Mouse (Mus musculus): ENCODE data around the gene Nefh. TPM values are rescaled to one million over a fixed set of nuclear protein-coding genes. Genes with fewer than 3 reads are reported as not detected.

Gene Nefh
- 33.5 and 35.3 TPM in 2 replicates for polyA plus RNA-seq (2012; rRNA removed)

DNA sequence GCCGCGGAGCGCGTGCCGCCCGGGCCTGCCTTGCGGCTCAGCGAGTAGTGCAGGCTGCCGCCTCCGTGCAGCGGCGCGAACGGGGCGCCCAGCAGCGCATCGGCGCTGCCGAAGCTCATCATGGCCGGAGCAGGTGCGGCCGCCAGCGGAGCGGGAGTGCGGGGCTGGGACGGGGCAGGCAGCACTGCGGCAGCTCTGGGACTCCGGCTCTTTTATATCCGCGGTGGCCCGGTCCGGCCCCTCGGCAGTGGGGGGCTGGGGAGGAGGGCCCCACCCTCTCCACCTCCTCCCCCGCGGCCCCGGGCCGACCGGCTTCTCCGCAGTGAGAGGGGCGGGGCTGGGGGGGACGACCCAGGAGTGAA is at the start of gene Nefh:
Gene Nefh, minus strand, starts transcription at position 252 of the 362 bp plus-strand sequence.
- no peak for TF ChIP-seq POLR2A (IDR thresholded peaks at IDR 0.05; ENCODE audit: extremely low read depth, insufficient read depth, low read length)
- no peak for TF ChIP-seq CTCF (IDR thresholded peaks at IDR 0.05; ENCODE audit: extremely low read depth, insufficient read depth, low read length)
- H3K27ac ChIP-seq (ENCODE audit: insufficient read depth, low read length), result peak within 1 kb of the TSS; percentile 91
- peak within 1 kb of the TSS; percentile 85 for H3K4me3 ChIP-seq (ENCODE audit: insufficient read depth, low read length)
- H3K4me1 ChIP-seq (ENCODE audit: control insufficient read depth, insufficient read depth, low read length), result peaks cover 2% of the 10 kb centered on the region; the same call in 1 of the 2 replicates

DNA sequence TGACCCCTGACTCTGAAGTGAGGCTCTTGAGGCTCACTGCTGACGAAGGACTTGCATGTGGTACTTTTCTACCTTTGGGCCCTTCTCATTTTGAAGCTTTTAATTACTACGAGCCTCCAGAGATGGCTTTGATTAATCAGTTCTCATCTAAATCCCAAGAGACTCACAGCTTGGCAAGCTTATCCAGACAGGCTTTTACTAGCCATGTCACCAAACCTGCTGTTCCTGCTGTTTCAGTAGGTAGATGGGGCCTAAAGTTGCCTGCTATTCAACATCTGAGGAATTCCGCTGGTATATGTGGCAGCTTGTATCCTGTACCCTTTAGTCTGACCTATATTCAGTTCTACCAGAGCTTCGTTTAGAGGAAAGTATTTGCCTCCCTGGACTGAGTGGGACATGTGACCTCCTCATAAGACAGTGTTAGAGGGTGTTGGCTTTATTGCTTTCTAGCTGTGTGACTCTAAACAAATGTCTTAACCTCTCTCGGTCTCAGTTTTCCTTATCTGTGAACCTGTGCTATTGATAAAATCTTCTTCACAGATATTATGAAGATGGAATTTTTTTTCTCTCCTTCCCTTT is 48.8 kb upstream of the Nefh start:
- H3K4me3 ChIP-seq (ENCODE audit: insufficient read depth, low read length), result no peak overlapping the region
- H3K4me1 ChIP-seq (ENCODE audit: control insufficient read depth, insufficient read depth, low read length), result peaks cover 3% of the 10 kb centered on the region
- H3K27ac ChIP-seq (ENCODE audit: insufficient read depth, low read length), result no peak overlapping the region
- TF ChIP-seq CTCF (IDR thresholded peaks at IDR 0.05; ENCODE audit: extremely low read depth, insufficient read depth, low read length) (no peak), POLR2A (IDR thresholded peaks at IDR 0.05; ENCODE audit: extremely low read depth, insufficient read depth, low read length) (no peak)

DNA sequence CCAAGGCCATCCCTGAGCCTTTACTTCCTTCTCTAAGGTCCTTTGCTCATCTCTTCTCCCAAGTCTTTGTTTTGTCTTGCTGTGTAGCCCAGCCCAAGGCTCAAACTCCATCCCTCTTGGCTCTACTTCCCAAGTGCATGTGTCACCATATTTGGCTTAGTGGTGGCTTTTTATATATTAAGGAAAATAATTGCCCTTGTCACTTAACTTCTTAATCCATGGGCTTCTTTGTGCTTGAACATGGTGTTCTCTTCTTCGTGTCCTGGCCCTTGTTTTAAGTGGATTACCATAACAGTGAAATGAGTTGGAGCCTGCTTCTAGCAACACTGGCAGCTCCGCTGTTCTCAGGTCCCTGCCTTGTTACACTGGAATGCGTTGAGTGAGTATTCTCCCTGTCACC is 47.8 kb upstream of the Nefh start:
- TF ChIP-seq POLR2A (IDR thresholded peaks at IDR 0.05; ENCODE audit: extremely low read depth, insufficient read depth, low read length) (no peak), CTCF (IDR thresholded peaks at IDR 0.05; ENCODE audit: extremely low read depth, insufficient read depth, low read length) (no peak)
- Histone ChIP-seq H3K4me3 (ENCODE audit: insufficient read depth, low read length) (no peak overlapping the region), H3K4me1 (ENCODE audit: control insufficient read depth, insufficient read depth, low read length) (0 out of 2 replicates have a peak, but pooled peaks cover 1% of the 10 kb centered on the region), H3K27ac (ENCODE audit: insufficient read depth, low read length) (no peak overlapping the region)

DNA sequence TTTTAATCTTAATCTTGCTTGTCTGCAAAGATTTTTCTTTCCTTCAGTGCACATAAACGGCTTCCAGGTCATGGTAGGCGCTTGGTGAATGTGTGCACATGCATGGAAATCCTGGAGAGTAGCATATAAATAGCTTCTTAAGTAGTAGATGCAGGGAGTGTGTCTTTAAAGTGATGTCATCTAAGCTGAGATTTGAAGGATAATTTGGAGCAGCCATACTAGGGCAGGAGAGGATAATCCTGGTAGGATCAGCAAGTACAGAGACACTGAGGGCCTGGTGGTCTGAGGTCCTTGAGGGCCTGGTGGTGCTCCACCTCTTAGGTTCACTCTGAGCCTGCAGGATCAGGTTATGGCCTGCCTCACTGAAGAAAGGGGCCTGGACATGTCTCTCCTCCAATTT is 44.6 kb upstream of the Nefh start:
- Histone ChIP-seq H3K4me1 (ENCODE audit: control insufficient read depth, insufficient read depth, low read length) (peaks cover 7% of the 10 kb centered on the region), H3K27ac (ENCODE audit: insufficient read depth, low read length) (no peak overlapping the region), H3K4me3 (ENCODE audit: insufficient read depth, low read length) (no peak overlapping the region)
- TF ChIP-seq POLR2A (IDR thresholded peaks at IDR 0.05; ENCODE audit: extremely low read depth, insufficient read depth, low read length) (no peak), CTCF (IDR thresholded peaks at IDR 0.05; ENCODE audit: extremely low read depth, insufficient read depth, low read length) (no peak)

DNA sequence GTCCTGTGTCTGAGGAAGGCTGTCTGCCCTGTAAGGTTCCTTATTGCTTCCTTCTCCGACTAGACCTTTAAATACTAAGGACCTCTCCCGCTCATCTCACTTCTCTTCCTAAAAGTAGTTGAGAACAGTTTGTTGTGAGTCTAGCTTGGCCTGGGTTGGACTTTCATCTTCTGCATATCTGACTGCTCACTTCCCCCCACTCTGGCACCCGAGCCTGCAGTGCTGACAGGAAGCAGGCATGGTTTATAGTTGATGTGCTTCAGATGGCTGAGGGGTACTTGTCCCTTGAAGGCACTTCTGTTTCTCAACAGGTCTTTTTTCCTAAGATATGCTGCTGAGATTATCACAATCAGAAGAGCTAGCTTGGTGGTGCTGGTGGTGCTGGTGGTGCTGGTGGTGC is 41.3 kb upstream of the Nefh start:
- H3K27ac ChIP-seq (ENCODE audit: insufficient read depth, low read length), result no peak overlapping the region; the same call in 1 of the 2 replicates

DNA sequence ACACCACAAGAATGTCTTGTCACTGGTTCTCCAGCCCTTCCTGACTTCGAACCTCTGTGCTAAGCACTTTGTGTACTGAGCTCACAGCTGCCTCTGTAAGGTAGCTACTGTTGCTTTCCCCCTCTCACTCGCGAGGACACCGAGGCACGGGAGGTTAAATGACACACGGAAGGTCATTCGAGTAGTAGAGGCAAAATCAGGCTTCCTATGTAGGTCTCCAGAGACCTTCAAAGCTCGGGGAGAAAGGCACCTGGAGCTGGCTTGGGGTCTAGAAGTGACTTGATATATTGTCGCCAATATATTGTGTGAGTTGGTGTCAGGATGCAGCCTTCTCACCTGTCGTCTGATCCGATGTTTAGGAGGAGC is 39.6 kb upstream of the Nefh start:
- peak overlapping the region; percentile 65 for H3K4me3 ChIP-seq (ENCODE audit: insufficient read depth, low read length)
- TF ChIP-seq POLR2A (IDR thresholded peaks at IDR 0.05; ENCODE audit: extremely low read depth, insufficient read depth, low read length), result no peak
- TF ChIP-seq CTCF (IDR thresholded peaks at IDR 0.05; ENCODE audit: extremely low read depth, insufficient read depth, low read length), result no peak
- H3K27ac ChIP-seq (ENCODE audit: insufficient read depth, low read length), result no peak overlapping the region
- peaks cover 6% of the 10 kb centered on the region for H3K4me1 ChIP-seq (ENCODE audit: control insufficient read depth, insufficient read depth, low read length)

More for the DNA sequence above, 41.3 kb upstream of the Nefh start:
- no peak for TF ChIP-seq CTCF (IDR thresholded peaks at IDR 0.05; ENCODE audit: extremely low read depth, insufficient read depth, low read length)
- TF ChIP-seq POLR2A (IDR thresholded peaks at IDR 0.05; ENCODE audit: extremely low read depth, insufficient read depth, low read length), result no peak
- Histone ChIP-seq H3K4me1 (ENCODE audit: control insufficient read depth, insufficient read depth, low read length) (peaks cover 6% of the 10 kb centered on the region), H3K4me3 (ENCODE audit: insufficient read depth, low read length) (no peak overlapping the region)

DNA sequence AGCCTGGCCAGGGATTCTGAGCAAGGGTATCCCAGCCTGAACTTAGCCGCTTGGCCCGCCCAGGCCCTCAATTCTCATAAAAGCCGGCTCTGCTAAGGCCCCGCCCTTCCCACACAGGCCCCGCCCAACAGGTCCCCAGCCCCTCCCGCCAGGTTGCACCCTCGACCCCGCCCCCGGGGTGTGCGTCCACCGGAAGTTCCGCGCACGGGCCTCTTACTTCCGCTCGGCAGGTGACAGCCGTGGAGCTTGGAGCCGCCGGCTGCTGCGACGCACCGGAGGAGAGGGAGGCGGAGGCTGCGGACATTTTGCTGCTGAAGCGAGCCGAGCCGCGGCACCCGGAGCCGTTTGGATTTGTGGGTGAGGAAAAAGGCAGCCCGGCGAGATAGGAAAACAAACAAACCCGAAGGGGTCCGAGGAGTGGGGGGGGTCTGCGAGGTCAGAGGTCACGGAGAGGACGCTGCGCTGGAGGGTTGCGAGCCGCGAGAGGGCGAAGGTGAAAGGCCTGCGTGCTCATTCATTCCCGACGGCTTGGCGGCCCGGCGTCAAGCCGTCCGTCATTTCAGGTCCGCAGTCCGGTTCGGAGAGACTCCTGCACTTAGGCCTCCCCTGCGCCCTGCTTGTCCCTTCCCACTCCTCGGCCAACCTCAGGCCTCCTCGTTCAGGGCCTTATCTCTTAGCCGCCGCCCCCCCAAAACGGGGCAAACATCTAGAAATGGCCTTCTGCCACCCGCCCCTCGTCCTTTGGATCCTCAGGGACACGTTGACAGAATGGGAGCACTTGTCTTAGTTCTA is 39.0 kb upstream of the Nefh start, which contains the start of gene Ap1b1:
Gene Ap1b1, plus strand, starts transcription at position 130 of the 792 bp plus-strand sequence.
- TF ChIP-seq POLR2A (IDR thresholded peaks at IDR 0.05; ENCODE audit: extremely low read depth, insufficient read depth, low read length), result peak; percentile 50; the same call in 1 of the 2 replicates
- TF ChIP-seq CTCF (IDR thresholded peaks at IDR 0.05; ENCODE audit: extremely low read depth, insufficient read depth, low read length), result no peak
- Histone ChIP-seq H3K27ac (ENCODE audit: insufficient read depth, low read length) (no peak within 1 kb of the TSS), H3K4me1 (ENCODE audit: control insufficient read depth, insufficient read depth, low read length) (peaks cover 6% of the 10 kb centered on the region), H3K4me3 (ENCODE audit: insufficient read depth, low read length) (peak within 1 kb of the TSS; percentile 65)

DNA sequence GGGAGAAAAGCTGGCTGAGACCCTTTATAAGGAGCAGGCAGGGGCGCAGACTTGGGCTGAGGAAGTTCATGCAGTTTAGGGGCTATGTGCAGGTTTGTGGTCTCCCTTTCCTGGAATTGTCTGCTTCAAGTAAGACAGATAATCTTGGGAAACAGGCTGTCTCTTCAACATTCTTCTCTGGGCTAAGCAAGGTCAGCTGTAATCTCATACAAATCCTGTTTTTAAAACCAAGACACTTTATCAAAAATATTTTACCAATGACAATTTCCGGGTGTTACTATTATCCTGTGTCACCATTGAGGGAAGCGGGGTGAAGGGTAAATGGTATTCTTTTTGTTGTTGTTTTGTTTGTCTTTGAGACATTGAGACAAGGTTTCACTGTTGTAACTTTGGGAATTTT is 36.9 kb upstream of the Nefh start:
- H3K4me3 ChIP-seq (ENCODE audit: insufficient read depth, low read length), result no peak overlapping the region
- no peak for TF ChIP-seq CTCF (IDR thresholded peaks at IDR 0.05; ENCODE audit: extremely low read depth, insufficient read depth, low read length)
- no peak for TF ChIP-seq POLR2A (IDR thresholded peaks at IDR 0.05; ENCODE audit: extremely low read depth, insufficient read depth, low read length)
- H3K4me1 ChIP-seq (ENCODE audit: control insufficient read depth, insufficient read depth, low read length), result peaks cover 3% of the 10 kb centered on the region; the same call in 1 of the 2 replicates
- H3K27ac ChIP-seq (ENCODE audit: insufficient read depth, low read length), result no peak overlapping the region

DNA sequence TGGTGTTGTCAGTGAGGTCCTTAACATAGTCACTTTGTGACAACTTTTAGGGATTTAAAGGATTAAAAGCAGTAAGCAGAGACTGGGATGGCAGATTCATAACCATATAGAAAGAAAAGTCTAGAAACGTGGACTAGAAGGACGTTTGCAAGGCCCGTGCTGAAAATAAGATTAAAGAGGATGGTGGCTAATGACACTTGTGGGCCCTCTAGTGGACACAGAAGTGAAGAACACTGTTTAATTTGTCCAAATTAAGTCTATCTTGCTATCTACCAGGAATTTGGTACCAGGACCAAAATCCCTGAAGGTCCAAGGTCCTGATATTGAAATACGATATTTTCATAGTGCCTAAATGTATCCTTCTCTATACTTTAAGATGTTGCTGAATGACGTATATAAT is 36.4 kb upstream of the Nefh start:
- peak; percentile 42; the same call in 1 of the 2 replicates for TF ChIP-seq CTCF (IDR thresholded peaks at IDR 0.05; ENCODE audit: extremely low read depth, insufficient read depth, low read length)
- no peak for TF ChIP-seq POLR2A (IDR thresholded peaks at IDR 0.05; ENCODE audit: extremely low read depth, insufficient read depth, low read length)
- Histone ChIP-seq H3K4me1 (ENCODE audit: control insufficient read depth, insufficient read depth, low read length) (peaks cover 3% of the 10 kb centered on the region; the same call in 1 of the 2 replicates), H3K27ac (ENCODE audit: insufficient read depth, low read length) (no peak overlapping the region), H3K4me3 (ENCODE audit: insufficient read depth, low read length) (no peak overlapping the region)

DNA sequence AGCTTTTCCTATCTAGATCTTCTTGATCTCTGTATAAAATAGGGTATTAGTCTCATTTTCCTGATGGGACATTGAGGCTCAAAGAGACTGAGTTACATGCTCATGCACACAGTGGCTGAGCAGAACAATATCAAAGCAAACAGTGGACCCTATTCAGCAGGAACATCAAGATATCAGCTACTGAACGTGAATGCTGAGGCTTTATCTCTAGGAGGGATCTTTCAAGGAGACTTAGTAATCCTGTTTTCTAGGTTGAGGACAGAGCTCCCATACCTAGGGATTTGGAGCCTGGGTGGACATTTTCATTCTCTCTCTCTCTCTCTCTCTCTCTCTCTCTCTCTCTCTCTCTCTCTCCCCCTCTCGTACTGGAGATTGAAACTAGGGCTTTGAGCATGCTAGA is 35.7 kb upstream of the Nefh start:
- H3K4me1 ChIP-seq (ENCODE audit: control insufficient read depth, insufficient read depth, low read length), result no peaks in the 10 kb centered on the region
- H3K27ac ChIP-seq (ENCODE audit: insufficient read depth, low read length), result no peak overlapping the region
- H3K4me3 ChIP-seq (ENCODE audit: insufficient read depth, low read length), result no peak overlapping the region
- TF ChIP-seq CTCF (IDR thresholded peaks at IDR 0.05; ENCODE audit: extremely low read depth, insufficient read depth, low read length), result no peak
- no peak for TF ChIP-seq POLR2A (IDR thresholded peaks at IDR 0.05; ENCODE audit: extremely low read depth, insufficient read depth, low read length)

All from cortical plate, adult 2 months (tissue).